Mouse (Mus musculus) spleen, adult 2 months (tissue): ENCODE measurements around the gene Map4k3.

ENCODE experiments used
- CTCF ChIP-seq: fragments of 200-500 bp; IDR thresholded peaks from 2 replicates; pipeline ENCODE4 v1.5.1; 2011; ENCODE audit warnings: mild to moderate bottlenecking, inconsistent platforms; ENCODE audit not compliant: insufficient read depth, insufficient read length, insufficient replicate concordance; ENCODE audit errors: extremely low read depth
- POLR2A ChIP-seq: fragments of 200-500 bp; IDR thresholded peaks from 2 replicates; pipeline ENCODE4 v1.6.1; 2011; ENCODE audit warnings: low read depth, low read length, inconsistent platforms

DNA sequence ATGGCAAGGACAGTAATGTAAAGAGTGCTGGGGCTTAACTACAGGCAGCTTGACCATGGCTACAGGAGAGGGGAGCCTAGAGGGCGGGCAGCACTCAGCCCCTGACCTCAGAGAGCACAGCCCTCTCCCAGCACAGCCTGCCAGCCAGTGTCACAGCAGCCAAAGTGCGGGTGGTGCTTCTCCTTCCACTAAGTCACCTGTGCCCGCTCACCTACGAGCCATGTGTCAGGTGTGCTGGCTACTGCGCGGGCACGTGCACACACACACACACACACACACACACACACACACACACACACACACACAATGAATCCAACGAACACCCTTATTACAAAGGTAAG lies 82.6 kb downstream of the Map4k3 start:
- no peak for TF ChIP-seq POLR2A
- no peak for TF ChIP-seq CTCF
